Mouse (Mus musculus) liver, adult 2 months (tissue): Measurements from ENCODE around the gene Meis1.

Source experiments
- CTCF ChIP-seq: fragments of 200-500 bp; IDR thresholded peaks from 2 replicates; pipeline ENCODE4 v1.5.1; 2011; ENCODE audit warnings: low read depth, low read length, control low read depth
- POLR2A ChIP-seq: fragments of 200-500 bp; IDR thresholded peaks from 2 replicates; pipeline ENCODE4 v1.6.1; 2011; ENCODE audit warnings: low read length, control low read depth; ENCODE audit not compliant: insufficient read depth; ENCODE audit errors: extremely low read depth

- TF ChIP-seq CTCF (no peak), POLR2A (no peak)
Observed at GRCm38 (mm10) chr11:18957805-18958770, 60.7 kb downstream of the Meis1 start.
